Mouse (Mus musculus): Measurements from ENCODE around the gene Gm26558.
A peak's percentile ranks its signal among the peaks of the same experiment; 100 is the strongest.

The Gm26558 gene

GRCm38 (mm10) chr2:70661715-70662495 is at the start of gene Gm26558:
Gm26558 (minus strand) TSS chr2:70662108.
- DNase-seq (ENCODE audit: extremely low read depth, insufficient read length, low spot score), result no peak

DNA sequence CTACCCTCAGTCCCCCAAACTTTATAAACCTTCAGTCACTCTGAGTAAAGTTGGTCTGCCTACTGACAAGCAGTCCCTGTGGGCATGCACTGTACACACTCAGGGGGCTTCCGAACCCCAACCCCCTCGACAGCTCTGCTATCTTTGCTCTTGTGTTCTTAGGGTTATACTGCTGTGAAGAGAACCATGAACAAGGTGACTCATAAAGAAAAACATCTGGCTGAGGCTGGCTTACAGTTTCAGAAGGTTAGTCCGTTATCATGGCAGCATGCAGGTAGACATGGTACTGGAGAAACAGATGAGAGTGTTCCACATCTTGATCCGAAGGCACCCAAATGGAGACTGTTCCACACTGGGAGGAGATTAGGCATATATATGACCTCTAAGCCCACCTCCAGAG is 49.0 kb upstream of the Gm26558 start:
- DNase-seq (ENCODE audit: extremely low read depth, insufficient read length, low spot score), result no peak

DNA sequence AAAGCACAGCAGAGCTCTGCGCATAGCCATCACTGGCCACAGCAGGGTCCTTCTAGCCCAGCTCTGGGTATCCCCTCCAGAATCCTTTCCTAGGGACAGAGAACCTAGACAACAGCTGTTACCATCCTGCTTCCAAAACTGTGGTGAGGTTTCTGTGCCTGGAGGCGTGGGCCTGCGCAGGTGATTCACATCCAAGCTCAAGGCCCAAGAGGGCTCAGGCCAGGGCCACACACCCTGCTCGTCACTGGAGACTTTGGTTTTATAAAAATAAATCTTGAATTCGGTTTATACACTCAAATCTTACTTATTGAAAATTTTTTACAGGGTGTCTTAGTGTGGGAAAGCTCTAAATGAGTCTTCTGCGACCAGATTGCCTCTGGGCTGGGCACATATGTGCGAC is 48.3 kb upstream of the Gm26558 start:
- DNase-seq (ENCODE audit: extremely low read depth, insufficient read length, low spot score), result no peak

DNA sequence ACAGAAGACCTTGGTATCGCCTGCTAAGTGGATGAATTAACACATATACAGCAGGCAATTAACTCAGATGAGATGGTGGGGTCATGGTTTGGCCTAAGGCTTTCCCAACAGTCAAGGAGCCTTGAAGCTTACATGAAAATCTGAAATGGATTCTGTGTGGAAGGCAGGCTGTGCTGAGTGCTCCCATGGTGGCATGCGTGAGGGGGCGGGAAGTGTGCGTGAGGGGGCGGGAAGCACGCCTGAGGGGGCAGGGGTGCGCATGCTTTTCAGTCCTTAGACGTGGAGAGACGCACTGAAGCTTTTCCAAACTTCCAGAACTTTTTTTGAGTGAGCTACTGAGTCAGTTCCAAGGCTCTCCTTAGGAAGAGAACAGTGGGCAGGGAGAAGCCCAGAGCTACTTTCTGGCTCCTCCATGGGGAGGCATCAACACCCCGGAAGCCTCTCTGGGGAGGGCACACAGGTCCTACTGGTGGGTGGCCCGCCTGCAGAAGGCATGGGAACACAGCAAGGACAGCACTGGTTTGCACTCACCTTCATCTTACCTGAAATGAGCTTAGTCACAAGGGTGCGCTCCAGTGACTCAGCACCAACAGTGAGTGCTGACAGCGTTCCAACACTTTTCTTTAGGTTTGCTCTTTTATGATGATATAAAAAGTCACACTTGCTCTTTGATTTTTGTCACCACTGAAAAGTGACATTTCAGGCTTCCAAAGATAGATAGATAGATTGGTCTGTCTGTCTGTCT is 47.2 kb upstream of the Gm26558 start:
- DNase-seq (ENCODE audit: extremely low read depth, insufficient read length, low spot score), result no peak

- no peak for DNase-seq (ENCODE audit: extremely low read depth, insufficient read length, low spot score)
Observed at GRCm38 (mm10) chr2:70702403-70702802, 40.5 kb upstream of the Gm26558 start.

DNA sequence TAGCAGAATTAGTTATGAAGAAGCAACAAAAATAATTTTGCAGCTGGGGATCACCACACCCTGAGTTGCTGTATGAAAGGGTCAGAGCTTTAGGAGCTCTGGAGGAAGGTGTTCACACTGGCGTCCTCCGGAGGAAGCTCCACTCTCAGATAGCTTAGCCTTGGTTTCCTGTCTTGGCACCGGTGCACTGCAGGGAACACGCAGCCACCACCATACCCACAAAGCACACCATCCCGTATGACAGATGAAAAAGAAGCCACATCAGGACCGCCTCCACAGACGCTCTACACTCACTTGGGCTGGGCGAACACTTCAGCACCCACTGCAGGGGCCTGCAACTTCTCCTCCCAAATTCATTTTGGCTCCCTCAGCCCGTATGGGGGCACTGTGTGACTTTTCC is 39.7 kb upstream of the Gm26558 start:
- DNase-seq (ENCODE audit: extremely low read depth, insufficient read length, low spot score), result no peak

GRCm38 (mm10) chr2:70700851-70701250 is 38.9 kb upstream of the Gm26558 start:
- DNase-seq (ENCODE audit: extremely low read depth, insufficient read length, low spot score), result no peak

- no peak for DNase-seq (ENCODE audit: extremely low read depth, insufficient read length, low spot score)
Observed at GRCm38 (mm10) chr2:70695712-70696111, 33.8 kb upstream of the Gm26558 start.

DNA sequence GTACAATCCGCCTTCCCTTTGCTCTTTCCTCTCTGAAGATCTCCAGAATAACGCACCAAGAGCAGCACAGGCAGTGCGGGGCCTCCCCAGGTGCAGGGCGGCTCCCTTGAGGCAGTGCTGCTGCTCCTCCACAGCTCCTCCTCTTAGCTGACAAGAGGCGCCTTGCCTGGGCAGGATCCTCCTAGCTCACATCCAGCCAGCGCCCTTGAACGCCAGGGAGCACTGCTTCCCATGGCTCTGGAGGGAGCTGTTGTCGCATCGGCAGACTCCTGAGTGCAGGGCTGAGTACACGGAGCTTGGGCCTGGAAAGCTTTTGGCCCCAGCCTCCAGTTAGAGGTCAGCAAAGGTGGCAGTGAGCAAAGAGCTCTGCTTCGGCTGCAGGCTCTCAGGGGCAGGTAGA is 28.3 kb upstream of the Gm26558 start:
- no peak for DNase-seq (ENCODE audit: extremely low read depth, insufficient read length, low spot score)

- no peak for DNase-seq (ENCODE audit: extremely low read depth, insufficient read length, low spot score)
Observed at GRCm38 (mm10) chr2:70688454-70689078, 26.7 kb upstream of the Gm26558 start.

DNA sequence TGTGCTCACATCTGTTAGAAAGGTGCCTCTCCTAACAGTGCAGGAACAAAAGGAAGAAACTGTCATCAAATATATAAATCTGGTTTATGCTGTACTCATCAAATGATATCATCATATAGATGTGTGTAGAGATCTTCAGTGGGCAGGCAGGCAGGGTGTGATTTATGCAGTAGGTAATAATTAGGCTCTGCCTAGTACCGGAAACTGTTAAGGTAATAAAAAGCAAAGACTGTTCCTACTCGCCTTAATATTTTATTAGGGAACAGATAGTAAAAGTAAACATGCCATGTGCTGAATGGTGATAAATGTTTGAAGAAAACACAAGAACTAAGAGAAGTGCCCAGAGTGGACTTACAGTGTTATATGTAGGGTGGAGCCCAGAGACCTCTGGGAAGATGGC is 20.4 kb upstream of the Gm26558 start:
- DNase-seq (ENCODE audit: extremely low read depth, insufficient read length, low spot score), result no peak

- no peak for DNase-seq (ENCODE audit: extremely low read depth, insufficient read length, low spot score)
Observed at GRCm38 (mm10) chr2:70673445-70674126, 11.7 kb upstream of the Gm26558 start.

GRCm38 (mm10) chr2:70672476-70672875 is 10.6 kb upstream of the Gm26558 start:
- DNase-seq (ENCODE audit: extremely low read depth, insufficient read length, low spot score), result no peak

GRCm38 (mm10) chr2:70669896-70670295 is 8.0 kb upstream of the Gm26558 start:
- no peak for DNase-seq (ENCODE audit: extremely low read depth, insufficient read length, low spot score)

DNA sequence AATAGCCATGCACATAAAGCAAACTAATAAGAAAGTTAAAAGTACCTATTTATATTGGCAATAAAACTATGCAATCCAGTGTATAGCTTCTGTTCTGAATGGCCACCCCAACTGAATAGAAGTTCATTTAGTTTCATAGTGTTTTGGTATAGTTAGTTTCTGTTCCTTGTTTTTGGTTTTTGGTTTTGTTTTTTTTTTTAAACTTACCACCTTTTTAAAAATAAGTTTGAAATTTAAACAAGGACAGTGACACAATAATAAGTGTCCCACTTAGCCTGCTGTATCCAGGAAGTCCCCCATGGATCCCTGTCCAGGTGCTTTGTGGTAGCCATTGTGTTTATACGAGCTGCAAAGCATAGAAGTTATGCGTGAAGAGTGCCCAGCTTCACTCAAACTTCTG is 7.3 kb upstream of the Gm26558 start:
- no peak for DNase-seq (ENCODE audit: extremely low read depth, insufficient read length, low spot score)

DNA sequence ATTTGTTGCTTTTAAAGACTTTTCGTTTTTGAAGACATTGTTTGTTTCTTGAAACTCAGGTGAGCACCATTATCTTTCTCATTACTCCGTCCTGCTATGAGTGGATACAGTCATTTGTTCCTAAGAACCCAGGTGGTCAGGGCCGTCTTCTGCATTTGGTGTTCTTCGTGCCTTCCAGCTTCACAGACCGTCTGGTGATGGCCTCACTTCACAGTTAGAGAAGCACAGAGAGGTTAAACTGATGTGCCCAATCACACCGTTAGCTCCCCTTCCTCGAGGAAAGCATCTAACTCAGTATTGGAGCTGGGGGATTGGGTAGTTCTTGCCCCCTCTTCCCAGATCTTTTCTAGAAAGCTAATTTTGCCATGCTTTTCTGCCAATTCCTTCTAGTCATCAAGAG is 5.1 kb upstream of the Gm26558 start:
- no peak for DNase-seq (ENCODE audit: extremely low read depth, insufficient read length, low spot score)

- no peak for DNase-seq (ENCODE audit: extremely low read depth, insufficient read length, low spot score)
Observed at GRCm38 (mm10) chr2:70663764-70664163, 1.9 kb upstream of the Gm26558 start.

DNA sequence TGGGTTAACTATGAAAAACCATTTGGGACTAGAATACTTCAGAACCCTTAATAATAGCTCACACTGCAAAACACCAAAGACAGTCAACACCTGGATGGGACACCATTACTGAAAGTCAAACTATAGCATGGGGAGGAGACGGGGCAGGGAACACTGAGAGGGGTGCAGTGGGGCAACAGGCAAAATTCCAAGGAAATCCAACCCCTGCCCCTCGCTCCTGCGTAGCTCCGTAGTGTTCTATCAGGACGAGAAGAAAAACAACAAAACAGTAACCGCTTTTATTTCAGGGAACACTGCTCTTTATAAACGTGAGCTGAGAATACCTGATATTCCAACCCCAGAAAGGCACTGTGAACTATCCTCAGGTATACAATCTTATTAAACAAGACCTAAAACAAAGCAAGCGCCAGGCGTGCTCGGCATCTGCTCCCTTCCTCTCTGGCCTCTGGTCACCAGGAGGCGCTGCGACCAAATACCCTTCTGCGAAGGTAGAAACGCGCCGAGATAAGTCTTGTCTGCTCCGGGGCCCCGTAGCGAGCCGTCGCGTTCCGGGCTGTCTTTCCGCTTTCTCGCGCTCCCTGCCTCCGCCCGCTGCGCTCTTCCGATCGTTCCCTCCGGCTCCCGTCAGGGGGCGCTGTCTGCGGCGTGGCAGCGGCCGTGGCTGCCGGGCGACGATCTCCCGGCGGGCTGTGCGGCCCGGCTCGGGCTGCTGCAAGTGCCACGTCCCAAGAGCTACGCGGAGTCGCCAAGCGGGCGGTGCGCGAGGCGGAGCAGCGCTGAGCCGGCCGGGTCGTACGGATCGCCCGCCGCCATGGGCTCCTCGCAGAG is 807 bp downstream of the Gm26558 start, which contains the start of gene Gorasp2:
Gene Gorasp2, plus strand, starts transcription at position 690 of the 828 bp plus-strand sequence.
- peak; percentile 98 for DNase-seq (ENCODE audit: extremely low read depth, insufficient read length, low spot score)

DNA sequence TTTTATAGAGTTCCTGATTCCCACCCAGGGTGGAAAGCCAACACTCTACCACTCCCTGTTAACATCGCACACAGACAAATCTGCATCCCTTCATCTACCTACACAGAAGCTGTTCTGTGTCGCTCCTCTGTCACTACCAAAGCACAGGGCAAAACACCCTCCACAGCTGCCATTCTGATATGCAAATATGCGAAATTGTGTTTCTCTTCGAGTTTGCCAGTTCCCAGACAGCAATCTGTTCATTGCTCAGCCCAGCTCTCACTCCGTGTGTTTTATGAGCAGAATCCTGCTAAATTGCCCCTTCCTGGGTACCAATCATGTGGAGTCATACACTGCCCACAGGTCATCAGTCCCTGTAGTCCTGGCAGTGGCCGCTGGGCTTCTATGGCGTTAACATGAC is 4.8 kb downstream of the Gm26558 start:
- no peak for DNase-seq (ENCODE audit: extremely low read depth, insufficient read length, low spot score)

DNA sequence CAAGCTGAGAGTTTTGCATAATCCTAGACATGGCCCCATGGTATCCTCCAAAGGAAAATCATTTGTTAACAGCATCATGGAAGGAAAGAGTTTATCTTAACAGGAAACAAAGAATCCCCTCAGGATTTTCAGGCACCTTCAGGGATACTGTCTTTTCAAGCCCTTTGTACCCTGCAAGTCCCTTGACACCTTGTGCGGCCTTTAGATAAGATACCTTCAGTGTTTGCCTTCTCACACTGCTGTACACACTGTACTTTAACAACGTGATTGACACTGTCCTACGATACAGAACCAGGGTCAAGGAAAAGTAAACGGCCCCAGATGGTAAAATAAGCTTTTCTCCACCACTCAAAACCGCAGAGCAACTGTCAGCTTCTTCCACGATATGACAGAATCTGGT is 10.1 kb downstream of the Gm26558 start:
- no peak for DNase-seq (ENCODE audit: extremely low read depth, insufficient read length, low spot score)

Measured in 3134 (cell line).